Mouse (Mus musculus): ENCODE measurements around the gene Fam49a.

The Fam49a gene

GRCm38 (mm10) chr12:12314326-12314725 lies 52.4 kb downstream of the Fam49a start:
- in situ Hi-C loops (cut with MboI), result no loop called here

- in situ Hi-C loops (cut with MboI), result no loop called here
Measured at GRCm38 (mm10) chr12:12315011-12315410, 53.1 kb downstream of the Fam49a start.

- in situ Hi-C loops (cut with MboI), result no loop called here
Measured at GRCm38 (mm10) chr12:12316956-12317355, 55.0 kb downstream of the Fam49a start.

- in situ Hi-C loops (cut with MboI), result no loop called here
Measured at GRCm38 (mm10) chr12:12317606-12318005, 55.7 kb downstream of the Fam49a start.

GRCm38 (mm10) chr12:12318140-12318734 lies 56.3 kb downstream of the Fam49a start:
- in situ Hi-C loops (cut with MboI), result no loop called here

GRCm38 (mm10) chr12:12320693-12321092 lies 58.8 kb downstream of the Fam49a start:
- in situ Hi-C loops (cut with MboI), result loop anchor here (5.0 kb wide), 1 partner anchor 148 kb away; no protein-coding TSS in a partner anchor

- in situ Hi-C loops (cut with MboI), result loop anchor here (5.0 kb wide), 1 partner anchor 149 kb away; no protein-coding TSS in a partner anchor
Measured at GRCm38 (mm10) chr12:12321111-12321510, 59.2 kb downstream of the Fam49a start.

GRCm38 (mm10) chr12:12323084-12323483 lies 61.1 kb downstream of the Fam49a start:
- in situ Hi-C loops (cut with MboI), result loop anchor here (5.0 kb wide), 1 partner anchor 151 kb away; no protein-coding TSS in a partner anchor

- in situ Hi-C loops (cut with MboI), result loop anchor here (5.0 kb wide), 1 partner anchor 151 kb away; no protein-coding TSS in a partner anchor
Measured at GRCm38 (mm10) chr12:12323616-12324223, 61.8 kb downstream of the Fam49a start.

GRCm38 (mm10) chr12:12324266-12324665 lies 62.3 kb downstream of the Fam49a start:
- in situ Hi-C loops (cut with MboI), result loop anchor here (5.0 kb wide), 1 partner anchor 152 kb away; no protein-coding TSS in a partner anchor

- in situ Hi-C loops (cut with MboI), result no loop called here
Measured at GRCm38 (mm10) chr12:12333526-12334310, 71.8 kb downstream of the Fam49a start.

- in situ Hi-C loops (cut with MboI), result no loop called here
Measured at GRCm38 (mm10) chr12:12334486-12334885, 72.5 kb downstream of the Fam49a start.

GRCm38 (mm10) chr12:12335566-12335965 lies 73.6 kb downstream of the Fam49a start:
- in situ Hi-C loops (cut with MboI), result no loop called here

- in situ Hi-C loops (cut with MboI), result no loop called here
Measured at GRCm38 (mm10) chr12:12337378-12337777, 75.4 kb downstream of the Fam49a start.

GRCm38 (mm10) chr12:12343320-12343719 lies 81.4 kb downstream of the Fam49a start:
- in situ Hi-C loops (cut with MboI), result no loop called here

GRCm38 (mm10) chr12:12348625-12349024 lies 86.7 kb downstream of the Fam49a start:
- in situ Hi-C loops (cut with MboI), result no loop called here

GRCm38 (mm10) chr12:12349645-12350288 lies 87.8 kb downstream of the Fam49a start:
- in situ Hi-C loops (cut with MboI), result no loop called here

- in situ Hi-C loops (cut with MboI), result no loop called here
Measured at GRCm38 (mm10) chr12:12351816-12352552, 90.0 kb downstream of the Fam49a start.

GRCm38 (mm10) chr12:12354115-12354653 lies 92.2 kb downstream of the Fam49a start:
- in situ Hi-C loops (cut with MboI), result no loop called here

GRCm38 (mm10) chr12:12356048-12356447 lies 94.1 kb downstream of the Fam49a start:
- in situ Hi-C loops (cut with MboI), result no loop called here

- in situ Hi-C loops (cut with MboI), result no loop called here
Measured at GRCm38 (mm10) chr12:12356463-12356862, 94.5 kb downstream of the Fam49a start.
